Mouse (Mus musculus) stomach, embryonic 14.5 days (tissue): ENCODE results near the gene Ptprq. TPM values are rescaled to one million over a fixed set of nuclear protein-coding genes. Genes with fewer than 3 reads are reported as not detected.

Source experiments
- ATAC-seq: fragments of 200-750 bp; cut with Nextera tagmentation; 2 replicates; pipeline ENCODE4 v1.8.0; 2017; ENCODE audit warnings: low read depth, moderate TSS enrichment; ENCODE audit not compliant: insufficient number of reproducible peaks, insufficient read depth, low FRiP score
- H3K27ac ChIP-seq: fragments of 300-500 bp; sonication (generic); 2 replicates; pipeline ENCODE4 v1.5.1; 2014; ENCODE audit warnings: mild to moderate bottlenecking, low read length, moderate library complexity, mixed read lengths
- H3K27me3 ChIP-seq: fragments of 300-500 bp; sonication (generic); 2 replicates; pipeline ENCODE4 v1.6.1; 2014; ENCODE audit warnings: low read length, control low read depth, mixed read lengths; ENCODE audit not compliant: control insufficient read depth, insufficient read depth
- H3K36me3 ChIP-seq: fragments of 300-500 bp; sonication (generic); 2 replicates; pipeline ENCODE4 v1.6.1; 2014; ENCODE audit warnings: mild to moderate bottlenecking, control low read depth, low read length, moderate library complexity, mixed read lengths; ENCODE audit not compliant: control insufficient read depth, insufficient read depth
- H3K4me1 ChIP-seq: fragments of 300-500 bp; sonication (generic); 2 replicates; pipeline ENCODE4 v1.6.1; 2014; ENCODE audit warnings: low read length, control low read depth, mixed read lengths; ENCODE audit not compliant: control insufficient read depth, insufficient read depth
- H3K4me2 ChIP-seq: fragments of 300-500 bp; sonication (generic); replicated peaks from 2 replicates; pipeline ENCODE4 v1.6.1; 2014; ENCODE audit warnings: low read depth, low read length, control low read depth
- H3K4me3 ChIP-seq: fragments of 300-500 bp; sonication (generic); 2 replicates; pipeline ENCODE4 v1.5.1; 2014; ENCODE audit warnings: low read depth, low read length, control low read depth
- H3K9ac ChIP-seq: fragments of 300-500 bp; sonication (generic); replicated peaks from 2 replicates; pipeline ENCODE4 v1.6.1; 2014; ENCODE audit warnings: low read depth, mild to moderate bottlenecking, control low read depth, low read length, moderate library complexity, mixed read lengths
- H3K9me3 ChIP-seq: fragments of 300-500 bp; sonication (generic); 2 replicates; pipeline ENCODE4 v1.6.1; 2016; ENCODE audit warnings: low read depth, low read length, control low read depth; ENCODE audit not compliant: control insufficient read depth
- WGBS: fragments of 180-500 bp; shearing (Covaris S2); extraction: QIAGEN DNeasy Blood & Tissue Kit; methylation state at CpG from one replicate; pipeline ENCODE4 v1.1.7; 2014; 5-methylcytosine and 5-hydroxymethylcytosine counted together
- polyA plus RNA-seq: library from polyadenylated mRNA; unstranded; fragments of >200 nt; fragmentation: Nextera tagmentation; extraction: Ambion mirVana; gene quantifications from 2 replicates; pipeline ENCODE4 v1.2.1, GENCODE M21; 2014

The Ptprq gene
- polyA plus RNA-seq, 1 experiment from 2014 or later: 0.14 TPM

DNA sequence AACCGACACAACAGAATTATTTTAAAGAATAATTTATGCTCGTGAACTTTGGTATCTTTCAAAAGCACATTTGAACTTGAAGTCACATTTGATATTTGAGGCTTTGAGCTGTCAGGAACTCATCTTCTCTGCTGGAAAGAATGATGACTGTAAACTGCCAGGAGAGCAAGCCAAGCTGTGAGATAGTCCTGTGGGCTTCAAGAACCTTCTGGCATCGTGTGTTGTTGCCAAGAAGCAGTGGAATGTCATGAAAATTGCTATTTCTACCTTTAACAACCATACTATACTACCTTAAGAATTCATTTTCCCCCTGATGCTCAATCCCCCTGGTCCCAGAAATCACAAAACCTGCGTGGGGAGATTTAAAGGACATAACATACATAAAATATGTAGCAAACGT, 200.6 kb downstream of the Ptprq start:
- H3K27ac ChIP-seq: no peak overlapping the region
- H3K27me3 ChIP-seq: no peaks in the 10 kb centered on the region
- no peaks in the 10 kb centered on the region for H3K9me3 ChIP-seq
- no peaks in the 10 kb centered on the region for H3K36me3 ChIP-seq
- no peak overlapping the region for H3K4me3 ChIP-seq
- WGBS: 61% methylated on average over 5 of the region's 5 CpGs
- no peak overlapping the region for H3K4me2 ChIP-seq
- no peak overlapping the region for H3K9ac ChIP-seq
- no peaks in the 10 kb centered on the region for H3K4me1 ChIP-seq
- ATAC-seq: no peak

DNA sequence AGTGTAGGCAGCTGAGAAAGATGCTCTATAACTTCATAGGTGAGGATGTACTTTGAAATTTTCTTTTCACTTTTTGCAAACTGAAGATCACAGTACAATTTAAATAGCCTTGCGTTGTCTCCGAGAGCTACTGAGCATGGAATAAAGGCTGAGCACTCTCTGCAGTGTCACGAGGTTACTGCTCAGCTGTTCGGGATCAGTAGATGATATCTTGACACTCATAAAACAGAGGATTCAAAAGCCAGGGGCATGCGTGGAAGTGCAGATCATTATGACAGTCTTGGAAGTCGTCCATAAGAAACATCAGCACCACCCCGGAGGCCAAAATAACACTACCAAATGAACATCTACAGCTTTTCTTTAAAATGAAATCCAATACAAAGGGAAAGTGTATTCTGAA, 203.2 kb downstream of the Ptprq start:
- H3K36me3 ChIP-seq: no peaks in the 10 kb centered on the region
- 58% methylated on average over 7 of the region's 7 CpGs for WGBS

DNA sequence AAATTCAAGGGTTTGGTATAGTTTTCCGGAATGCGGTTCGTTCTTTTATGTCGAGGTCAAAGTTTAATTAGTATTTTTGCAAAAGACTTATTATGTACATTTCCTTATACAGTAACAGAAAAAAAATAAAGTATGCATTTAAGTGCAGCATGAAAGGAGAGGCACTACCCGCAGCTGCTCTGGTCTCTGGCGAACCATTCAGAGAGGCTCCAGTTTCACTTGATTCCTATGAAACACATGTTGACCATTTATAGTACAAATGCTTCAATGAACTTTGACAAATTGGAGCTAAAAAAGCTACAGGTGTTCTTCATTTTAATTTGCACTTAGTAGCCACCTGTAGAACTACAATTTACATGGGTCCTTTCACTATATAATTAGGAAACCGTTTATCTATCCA, 205.1 kb downstream of the Ptprq start:
- H3K4me1 ChIP-seq: no peaks in the 10 kb centered on the region
- WGBS: 79% methylated on average over 7 of the region's 7 CpGs
- H3K9me3 ChIP-seq: no peaks in the 10 kb centered on the region
- no peaks in the 10 kb centered on the region for H3K27me3 ChIP-seq
- no peak overlapping the region for H3K9ac ChIP-seq
- H3K36me3 ChIP-seq: no peaks in the 10 kb centered on the region
- no peak overlapping the region for H3K27ac ChIP-seq
- H3K4me2 ChIP-seq: no peak overlapping the region
- ATAC-seq: no peak
- H3K4me3 ChIP-seq: no peak overlapping the region

More for the DNA sequence above, 203.2 kb downstream of the Ptprq start:
- ATAC-seq: no peak
- no peaks in the 10 kb centered on the region for H3K27me3 ChIP-seq
- no peak overlapping the region for H3K27ac ChIP-seq
- H3K4me2 ChIP-seq: no peak overlapping the region
- no peak overlapping the region for H3K4me3 ChIP-seq
- H3K4me1 ChIP-seq: no peaks in the 10 kb centered on the region
- no peak overlapping the region for H3K9ac ChIP-seq
- no peaks in the 10 kb centered on the region for H3K9me3 ChIP-seq

DNA sequence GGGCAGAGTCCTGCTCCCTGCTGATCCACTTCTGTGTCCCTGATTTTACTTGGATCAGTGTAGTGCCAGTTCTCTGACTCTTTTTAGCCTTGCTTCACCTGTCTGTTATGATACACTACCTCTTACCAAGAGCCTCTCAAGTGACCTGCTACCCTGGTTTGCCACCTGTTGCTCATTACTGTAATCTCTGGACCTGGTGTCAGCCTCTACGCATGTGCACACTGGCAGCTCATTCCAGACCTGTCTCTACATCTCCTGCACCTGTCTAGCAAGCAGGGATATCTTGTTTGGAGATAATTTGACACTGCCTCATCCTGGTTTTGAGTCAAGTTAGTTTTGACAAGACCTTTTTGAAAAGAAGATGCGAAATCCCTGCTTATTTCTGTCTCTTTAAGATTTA, 213.5 kb downstream of the Ptprq start:
- ATAC-seq: no peak
- no peak overlapping the region for H3K4me2 ChIP-seq
- WGBS: 74% methylated on average over 2 of the region's 2 CpGs
- H3K27me3 ChIP-seq: no peaks in the 10 kb centered on the region
- H3K27ac ChIP-seq: no peak overlapping the region
- no peaks in the 10 kb centered on the region for H3K36me3 ChIP-seq
- no peak overlapping the region for H3K9ac ChIP-seq
- no peaks in the 10 kb centered on the region for H3K9me3 ChIP-seq
- no peak overlapping the region for H3K4me3 ChIP-seq
- no peaks in the 10 kb centered on the region for H3K4me1 ChIP-seq

DNA sequence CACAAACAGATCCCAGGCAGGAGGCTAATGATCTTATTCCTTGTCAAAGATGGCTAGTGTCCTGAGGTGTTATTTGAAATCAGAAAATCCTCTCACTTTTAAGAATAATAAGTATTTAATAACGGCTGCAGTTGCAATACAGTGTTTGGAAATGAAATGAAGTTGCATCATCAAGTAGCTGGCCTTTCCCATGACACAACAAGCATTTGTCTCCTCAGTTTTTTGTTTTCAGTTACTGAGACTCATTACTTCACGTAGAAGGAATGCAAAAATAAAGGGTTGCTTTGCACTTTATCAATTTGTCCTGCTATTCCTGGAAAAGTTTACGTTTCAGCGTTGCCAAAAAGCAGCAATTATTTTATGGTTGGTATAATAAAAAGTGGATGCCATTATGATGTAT, 216.4 kb downstream of the Ptprq start:
- no peak overlapping the region for H3K27ac ChIP-seq
- no peaks in the 10 kb centered on the region for H3K9me3 ChIP-seq
- no peak overlapping the region for H3K9ac ChIP-seq
- H3K4me3 ChIP-seq: no peak overlapping the region
- ATAC-seq: no peak
- no peaks in the 10 kb centered on the region for H3K27me3 ChIP-seq
- H3K36me3 ChIP-seq: no peaks in the 10 kb centered on the region
- H3K4me2 ChIP-seq: no peak overlapping the region
- 55% methylated on average over 4 of the region's 4 CpGs for WGBS
- no peaks in the 10 kb centered on the region for H3K4me1 ChIP-seq

DNA sequence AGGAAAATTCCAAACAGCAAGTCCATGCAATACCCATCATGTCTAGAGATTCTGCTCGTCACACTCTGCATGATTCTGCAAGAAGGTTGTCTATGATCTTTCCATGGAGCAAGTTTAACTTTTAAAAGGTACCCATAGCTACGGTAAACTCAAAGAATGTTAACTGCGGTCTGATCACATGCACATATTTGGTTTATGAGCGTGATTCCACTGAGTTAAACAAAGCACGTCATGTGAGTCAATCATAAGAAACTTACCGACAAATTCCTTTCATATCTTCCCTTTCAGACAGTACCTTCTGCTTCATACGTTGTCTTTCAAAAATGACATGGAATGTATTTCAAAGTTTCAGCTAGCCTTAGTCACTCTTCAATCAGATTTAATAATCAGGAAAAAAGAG, 217.7 kb downstream of the Ptprq start:
- WGBS: 85% methylated on average over 7 of the region's 7 CpGs
- Histone ChIP-seq H3K27me3 (no peaks in the 10 kb centered on the region), H3K4me2 (no peak overlapping the region), H3K4me1 (no peaks in the 10 kb centered on the region), H3K36me3 (no peaks in the 10 kb centered on the region), H3K9ac (no peak overlapping the region), H3K9me3 (no peaks in the 10 kb centered on the region), H3K27ac (no peak overlapping the region), H3K4me3 (no peak overlapping the region)
- no peak for ATAC-seq

DNA sequence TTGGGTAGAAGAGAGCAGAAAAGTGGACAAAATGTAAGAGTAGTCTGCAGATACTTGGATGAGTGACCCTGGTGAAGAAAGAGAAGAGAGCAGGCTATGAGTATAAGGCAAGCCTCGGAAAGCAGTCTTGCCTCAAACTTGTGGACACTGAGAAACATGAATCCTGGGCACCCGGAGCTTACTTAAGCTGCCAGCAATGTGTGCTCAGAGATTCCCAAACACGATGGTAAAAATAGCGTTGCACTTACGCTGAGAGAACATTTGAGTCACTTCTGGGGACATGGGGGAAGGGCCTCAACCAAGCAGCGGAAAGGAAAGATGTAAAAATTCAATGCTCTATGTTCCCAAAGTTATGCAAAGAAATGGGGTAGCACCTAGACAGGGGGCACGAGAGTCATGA, 220.2 kb downstream of the Ptprq start:
- Histone ChIP-seq H3K4me3 (no peak overlapping the region), H3K36me3 (no peaks in the 10 kb centered on the region), H3K9ac (no peak overlapping the region), H3K27me3 (no peaks in the 10 kb centered on the region), H3K9me3 (no peaks in the 10 kb centered on the region), H3K4me1 (no peaks in the 10 kb centered on the region), H3K4me2 (no peak overlapping the region), H3K27ac (no peak overlapping the region)
- no peak for ATAC-seq
- WGBS: 82% methylated on average over 7 of the region's 7 CpGs

DNA sequence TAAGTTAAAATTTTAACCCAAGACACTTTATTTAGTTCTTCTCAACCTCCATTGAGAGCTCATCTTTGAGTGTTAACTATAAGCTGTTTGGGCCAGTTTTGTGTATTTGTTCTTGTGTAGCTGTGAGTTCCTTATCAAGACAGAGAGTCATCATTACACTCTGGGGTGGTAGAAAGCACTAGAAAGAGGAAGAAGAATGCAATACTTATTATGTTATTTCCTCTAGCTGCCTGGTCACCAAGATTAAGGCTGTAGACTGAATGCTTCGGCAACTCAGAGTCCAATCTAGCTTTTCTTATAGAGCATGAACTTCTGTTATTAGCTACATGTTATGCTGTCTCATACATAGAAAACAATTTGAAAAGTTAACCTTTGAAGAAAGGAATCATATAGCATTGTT, 223.4 kb downstream of the Ptprq start:
- no peaks in the 10 kb centered on the region for H3K27me3 ChIP-seq
- ATAC-seq: no peak
- WGBS: 93% methylated on average over 1 of the region's 1 CpGs

DNA sequence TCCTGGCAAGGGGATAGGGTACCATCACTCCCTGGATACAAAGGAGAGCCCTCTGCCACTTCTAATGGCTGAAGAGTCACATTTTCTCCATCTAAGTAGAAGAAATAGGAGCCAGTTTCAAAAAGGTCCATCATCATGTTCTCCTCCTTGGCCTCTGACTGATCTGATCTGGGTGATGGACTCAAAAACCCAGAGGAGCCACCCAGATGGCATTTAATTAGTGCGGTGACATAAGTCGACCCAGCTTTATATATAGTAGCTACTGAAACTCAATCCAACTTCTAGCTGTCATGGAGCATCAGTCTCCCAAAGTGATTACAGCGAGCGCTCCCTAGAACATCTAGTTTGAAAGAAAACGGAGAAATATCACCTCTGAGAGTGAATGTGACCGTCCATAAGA, 225.3 kb downstream of the Ptprq start, which contains the start of gene Myf6:
Gene Myf6, minus strand, starts transcription at position 170 of the 400 bp plus-strand sequence.
- H3K36me3 ChIP-seq: no peaks in the 10 kb centered on the region
- H3K9me3 ChIP-seq: no peaks in the 10 kb centered on the region
- H3K4me3 ChIP-seq: no peak within 1 kb of the TSS
- peak within 1 kb of the TSS; percentile 46 for H3K4me2 ChIP-seq
- ATAC-seq: no peak
- 86% methylated on average over 6 of the region's 6 CpGs for WGBS
- no peak within 1 kb of the TSS for H3K9ac ChIP-seq
- H3K27me3 ChIP-seq: no peaks in the 10 kb centered on the region
- H3K4me1 ChIP-seq: no peaks in the 10 kb centered on the region
- H3K27ac ChIP-seq: no peak within 1 kb of the TSS

More for the DNA sequence above, 223.4 kb downstream of the Ptprq start:
- Histone ChIP-seq H3K9me3 (no peaks in the 10 kb centered on the region), H3K4me1 (no peaks in the 10 kb centered on the region), H3K9ac (no peak overlapping the region), H3K36me3 (no peaks in the 10 kb centered on the region), H3K4me2 (no peak overlapping the region), H3K4me3 (no peak overlapping the region), H3K27ac (no peak overlapping the region)
